Mouse (Mus musculus) common myeloid progenitor, adult 5-6 weeks (primary cell): ENCODE data around the gene Rab7b. TPM values are rescaled to one million over a fixed set of nuclear protein-coding genes. Genes with fewer than 3 reads are reported as not detected.

ENCODE experiments used
- ATAC-seq: replicated peaks from 2 replicates; pipeline ENCODE4 v1.8.0; 2016; ENCODE audit warnings: low read depth, mild to moderate bottlenecking, moderate TSS enrichment, inconsistent platforms; ENCODE audit not compliant: poor library complexity, severe bottlenecking
- total RNA-seq: library from RNA; stranded (forward); fragments of 200-1000, 187-1606 nt; gene quantifications from 2 replicates; pipeline ENCODE4 v1.2.3, GENCODE M21; 2017

The Rab7b gene
- total RNA-seq, 1 experiment from 2014 or later, result 10.5 TPM

GRCm38 (mm10) chr1:131760428-131760820 is 71.9 kb downstream of the Rab7b start:
- no peak for ATAC-seq

GRCm38 (mm10) chr1:131761079-131761831 is 72.8 kb downstream of the Rab7b start:
- ATAC-seq, result peak; percentile 36

- ATAC-seq, result peak; percentile 49
Measured at GRCm38 (mm10) chr1:131763683-131764082, 75.2 kb downstream of the Rab7b start.

GRCm38 (mm10) chr1:131764581-131765338 is 76.3 kb downstream of the Rab7b start:
- no peak for ATAC-seq

Other genes with a start within 250 kb of the Rab7b start
- gene Srgap2, start 161.3 kb upstream of the Rab7b start, total RNA-seq, result 11.4 and 14.6 TPM in 2 replicates
- gene Fam72a, start 160.8 kb upstream of the Rab7b start, total RNA-seq, result 3.3 and 5.8 TPM in 2 replicates
- gene Avpr1b, start 89.5 kb upstream of the Rab7b start, total RNA-seq, result not detected in 2 replicates
- gene Ctse, start 50.4 kb upstream of the Rab7b start, total RNA-seq, result 56.9 and 66.7 TPM in 2 replicates
- gene Slc26a9, start 55.3 kb downstream of the Rab7b start, total RNA-seq, result not detected in 2 replicates
- gene Pm20d1, start 108.7 kb downstream of the Rab7b start, total RNA-seq, result not detected in 2 replicates
- gene Slc41a1, start 138.8 kb downstream of the Rab7b start, total RNA-seq, result 6.7 and 7.8 TPM in 2 replicates
- gene Rab29, start 178.5 kb downstream of the Rab7b start, total RNA-seq, result 20.0 and 27.5 TPM in 2 replicates
- 388 and 411 TPM in 2 replicates for gene Nucks1, start 221.8 kb downstream of the Rab7b start, total RNA-seq